Mouse (Mus musculus) CH12.LX (cell line): Measurements from ENCODE around the gene Pde1a. TPM values are rescaled to one million over a fixed set of nuclear protein-coding genes. Genes with fewer than 3 reads are reported as not detected.

Experiments used
- DNase-seq: peaks from one replicate; pipeline ENCODE4 v3.0.0-alpha.2; 2013; ENCODE audit errors: extremely low read depth
- H3K27ac ChIP-seq: 2 replicates; pipeline ENCODE4 v1.5.1; 2012; ENCODE audit warnings: low read depth, mild to moderate bottlenecking, control low read depth, moderate library complexity; ENCODE audit not compliant: insufficient read depth
- H3K27me3 ChIP-seq: replicated peaks from 2 replicates; pipeline ENCODE3; 2012; ENCODE audit warnings: inconsistent platforms
- H3K36me3 ChIP-seq, 2 experiments: replicated peaks in 1 of 2; 2 replicates each; pipeline versions ENCODE3 to v1.6.1; 2012; ENCODE audit warnings: inconsistent platforms in 1 of 2, low read length in 1 of 2, mild to moderate bottlenecking in 1 of 2, mixed read lengths in 1 of 2, moderate library complexity in 1 of 2; ENCODE audit not compliant: control insufficient read depth in 1 of 2, insufficient read depth in 1 of 2
- H3K4me1 ChIP-seq, 2 experiments: 2 replicates each; pipeline ENCODE4 v1.6.1; 2012; ENCODE audit warnings: inconsistent platforms in 1 of 2, moderate library complexity in 1 of 2; ENCODE audit not compliant: insufficient read depth in 2 of 2, control insufficient read depth in 1 of 2
- H3K4me2 ChIP-seq: 2 replicates; pipeline ENCODE4 v1.6.1; 2012; ENCODE audit warnings: low read depth, mild to moderate bottlenecking, control low read depth; ENCODE audit not compliant: poor library complexity, insufficient read depth, severe bottlenecking
- H3K4me3 ChIP-seq, 3 experiments: fragments of 150-350 bp in 1 of 3; sonication (generic) in 1 of 3; replicated peaks in 1 of 3; 2 replicates each; pipeline versions ENCODE3 to v1.5.1; 2011 to 2012; ENCODE audit warnings: low read depth in 2 of 3, low read length in 2 of 3, mild to moderate bottlenecking in 2 of 3, moderate library complexity in 2 of 3, control low read depth in 1 of 3, improper control_type of control experiment in 1 of 3, inconsistent platforms in 1 of 3, mixed read lengths in 1 of 3; ENCODE audit not compliant: poor library complexity in 1 of 3
- H3K79me2 ChIP-seq: replicated peaks from 2 replicates; pipeline ENCODE4 v1.6.1; 2012; ENCODE audit warnings: mild to moderate bottlenecking, moderate library complexity; ENCODE audit not compliant: control insufficient read depth, poor library complexity, insufficient read depth, severe bottlenecking; ENCODE audit errors: extremely low read depth
- H3K9ac ChIP-seq: 2 replicates; pipeline ENCODE4 v1.6.1; 2012; ENCODE audit warnings: low read depth, mild to moderate bottlenecking, control low read depth, moderate library complexity; ENCODE audit not compliant: insufficient read depth
- H3K9me3 ChIP-seq: replicated peaks from 2 replicates; pipeline ENCODE3; 2012; ENCODE audit warnings: low read length, inconsistent platforms, mixed read lengths
- BHLHE40 ChIP-seq: IDR thresholded peaks from 2 replicates; pipeline ENCODE4 v1.6.1; 2011; ENCODE audit warnings: mild to moderate bottlenecking, low read depth, low read length, improper control_type of control experiment
- CHD2 ChIP-seq: IDR thresholded peaks from 2 replicates; pipeline ENCODE4 v1.6.1; 2011; ENCODE audit warnings: low read length, improper control_type of control experiment
- ELF1 ChIP-seq: IDR thresholded peaks from 2 replicates; pipeline ENCODE4 v1.6.1; 2014; ENCODE audit warnings: low read depth, mild to moderate bottlenecking, inconsistent platforms, low read length, improper control_type of control experiment
- EP300 ChIP-seq: IDR thresholded peaks from 2 replicates; pipeline ENCODE4 v1.6.1; 2011; ENCODE audit warnings: low read length, improper control_type of control experiment
- ETS1 ChIP-seq: conservative IDR thresholded peaks from 2 replicates; pipeline ENCODE4 v1.6.1; 2012; ENCODE audit warnings: low read depth, mild to moderate bottlenecking, inconsistent platforms, low read length, improper control_type of control experiment, moderate library complexity
- HCFC1 ChIP-seq: IDR thresholded peaks from 2 replicates; pipeline ENCODE4 v1.6.1; 2012; ENCODE audit warnings: low read depth, mild to moderate bottlenecking, inconsistent platforms, low read length, improper control_type of control experiment
- JUN ChIP-seq: IDR thresholded peaks from 2 replicates; pipeline ENCODE4 v1.6.1; 2011; ENCODE audit warnings: low read depth, mild to moderate bottlenecking, low read length, improper control_type of control experiment, moderate library complexity; ENCODE audit not compliant: insufficient read depth
- JUND ChIP-seq: conservative IDR thresholded peaks from 2 replicates; pipeline ENCODE4 v1.6.1; 2011; ENCODE audit warnings: low read depth, low read length, improper control_type of control experiment
- MAFK ChIP-seq: IDR thresholded peaks from 2 replicates; pipeline ENCODE4 v1.6.1; 2011; ENCODE audit warnings: low read length, improper control_type of control experiment; ENCODE audit not compliant: insufficient replicate concordance
- MAZ ChIP-seq: IDR thresholded peaks from 2 replicates; pipeline ENCODE4 v1.6.1; 2012; ENCODE audit warnings: low read depth, mild to moderate bottlenecking, inconsistent platforms, low read length, improper control_type of control experiment, moderate library complexity
- NRF1 ChIP-seq: IDR thresholded peaks from 2 replicates; pipeline ENCODE4 v1.6.1; 2014; ENCODE audit warnings: low read depth, mild to moderate bottlenecking, inconsistent platforms, low read length, improper control_type of control experiment, moderate library complexity
- POLR2A ChIP-seq: IDR thresholded peaks from 2 replicates; pipeline ENCODE4 v1.6.1; 2011; ENCODE audit warnings: low read depth, mild to moderate bottlenecking, improper control_type of control experiment, low read length
- RAD21 ChIP-seq: IDR thresholded peaks from 2 replicates; pipeline ENCODE4 v1.6.1; 2011; ENCODE audit warnings: low read depth, mild to moderate bottlenecking, low read length, improper control_type of control experiment, moderate library complexity
- RCOR1 ChIP-seq: conservative IDR thresholded peaks from 2 replicates; pipeline ENCODE4 v1.6.1; 2012; ENCODE audit warnings: low read depth, mild to moderate bottlenecking, inconsistent platforms, low read length, improper control_type of control experiment
- SIN3A ChIP-seq: IDR thresholded peaks from 2 replicates; pipeline ENCODE4 v1.6.1; 2012; ENCODE audit warnings: low read length, improper control_type of control experiment, inconsistent platforms
- TCF12 ChIP-seq: IDR thresholded peaks from 2 replicates; pipeline ENCODE4 v1.6.1; 2014; ENCODE audit warnings: low read depth, mild to moderate bottlenecking, inconsistent platforms, low read length, improper control_type of control experiment
- USF1 ChIP-seq: IDR thresholded peaks from 2 replicates; pipeline ENCODE4 v1.6.1; 2014; ENCODE audit warnings: low read depth, mild to moderate bottlenecking, inconsistent platforms, low read length, improper control_type of control experiment
- ZC3H11A ChIP-seq: IDR thresholded peaks from 2 replicates; pipeline ENCODE4 v1.6.1; 2012; ENCODE audit warnings: low read depth, mild to moderate bottlenecking, inconsistent platforms, low read length, improper control_type of control experiment
- ZKSCAN1 ChIP-seq: IDR thresholded peaks from 2 replicates; pipeline ENCODE4 v1.6.1; 2012; ENCODE audit warnings: low read depth, inconsistent platforms, low read length, improper control_type of control experiment, borderline replicate concordance
- ZNF384 ChIP-seq: IDR thresholded peaks from 2 replicates; pipeline ENCODE4 v1.6.1; 2012; ENCODE audit warnings: low read depth, low read length, improper control_type of control experiment, inconsistent platforms
- dilution Hi-C: fragments of 300-500 bp; cut with MboI; formaldehyde crosslinking; loops from 2 replicates; pipeline ENCODE4 v1.14.3; 2020; ENCODE audit warnings: low sequenced_read_pairs; ENCODE audit not compliant: extremely low pct_unique_long_range_greater_than_20kb, extremely low pct_ligation_motif_present
- in situ Hi-C: fragments of 300-500 bp; cut with MboI; formaldehyde crosslinking; loops from 3 replicates; pipeline ENCODE4 v1.14.3; 2019; ENCODE audit warnings: low sequenced_read_pairs, low pct_ligation_motif_present, low pct_unique_long_range_greater_than_20kb, mixed read lengths
- polyA plus RNA-seq: library from polyadenylated mRNA; unstranded; fragments of >175 nt; gene quantifications from 2 replicates; pipeline ENCODE4 v1.2.1, GENCODE M21; 2012; ENCODE audit warnings: low read depth; ENCODE audit not compliant: insufficient read length
- total RNA-seq, 2 experiments: library from RNA; depleted of rRNA; stranded (reverse); fragments of 300-350 nt in 1 of 2; fragments of >200 nt in 1 of 2; gene quantifications; 2 replicates each; pipeline ENCODE4 v1.2.3; 2012 to 2014

The Pde1a gene
- total and polyA plus RNA-seq, 3 experiments = 0.05 to 0.08 TPM; not detected in 1

DNA sequence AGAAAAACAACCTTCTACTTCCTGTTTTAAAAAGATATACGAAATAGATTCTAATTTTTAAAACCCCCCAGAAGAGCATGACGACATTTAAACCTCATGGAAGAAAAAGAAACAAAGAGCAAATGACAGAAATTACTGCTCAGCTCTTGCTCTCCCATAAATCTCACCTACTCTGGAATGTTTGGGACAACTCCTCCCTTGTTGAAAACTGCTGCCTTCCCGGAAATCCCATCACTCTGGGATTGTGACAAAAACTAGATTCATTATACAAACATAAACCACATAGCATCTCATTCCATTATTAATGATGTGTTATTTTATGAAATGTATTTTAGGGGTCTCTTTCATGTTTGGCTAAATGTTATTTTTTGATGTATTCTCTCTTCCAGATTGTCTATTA is 48.9 kb upstream of the Pde1a start:
- no peak overlapping the region for H3K4me3 ChIP-seq
- H3K79me2 ChIP-seq = no peaks in the 10 kb centered on the region
- no peaks in the 10 kb centered on the region for H3K9me3 ChIP-seq
- TF ChIP-seq TCF12 (no peak), ZNF384 (no peak), HCFC1 (no peak), ETS1 (no peak), RAD21 (no peak), USF1 (no peak), JUN (no peak)
- H3K4me2 ChIP-seq = no peak overlapping the region
- dilution Hi-C loops (no loop called here), in situ Hi-C loops (no loop called here)
- H3K4me1 ChIP-seq = no peaks in the 10 kb centered on the region
- no peak overlapping the region for H3K9ac ChIP-seq
- no peaks in the 10 kb centered on the region for H3K27me3 ChIP-seq
- no peak for DNase-seq
- no peak overlapping the region for H3K27ac ChIP-seq
- no peaks in the 10 kb centered on the region for H3K36me3 ChIP-seq

DNA sequence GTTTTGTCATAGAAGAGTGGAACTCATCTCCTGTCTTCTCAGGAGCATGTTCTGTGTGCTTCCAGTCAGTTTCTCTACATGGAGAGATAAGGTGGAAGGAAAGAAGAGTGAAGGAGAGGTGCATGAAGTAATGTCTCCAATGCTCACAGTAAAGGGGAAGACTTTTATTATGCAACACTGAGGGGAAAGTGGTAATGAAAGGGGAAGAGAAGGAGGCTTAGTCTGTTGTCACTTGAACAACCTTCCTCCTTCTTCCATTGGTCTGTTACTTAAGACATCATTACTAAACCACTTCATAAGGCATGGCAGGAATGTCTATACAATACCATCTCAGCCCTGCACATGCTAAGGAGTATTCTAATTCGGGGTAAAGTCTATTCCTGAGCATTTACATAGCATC is 38.8 kb upstream of the Pde1a start:
- H3K4me3 ChIP-seq = no peak overlapping the region
- H3K4me2 ChIP-seq = peak overlapping the region; percentile 50; the same call in 1 of the 2 replicates
- H3K9me3 ChIP-seq = no peaks in the 10 kb centered on the region
- in situ Hi-C loops = no loop called here
- no peak overlapping the region for H3K27ac ChIP-seq
- no peak overlapping the region for H3K9ac ChIP-seq
- H3K79me2 ChIP-seq = no peaks in the 10 kb centered on the region
- TF ChIP-seq ZC3H11A (no peak), MAZ (no peak), JUND (no peak), MAFK (no peak), POLR2A (no peak), ZKSCAN1 (no peak), ELF1 (no peak), RCOR1 (no peak), HCFC1 (no peak), NRF1 (no peak), ETS1 (no peak), BHLHE40 (no peak), SIN3A (no peak), CHD2 (no peak), EP300 (no peak)
- TF ChIP-seq, all 38 proteins: peak for 0
- dilution Hi-C loops = no loop called here
- DNase-seq = no peak
- no peaks in the 10 kb centered on the region for H3K27me3 ChIP-seq
- H3K36me3 ChIP-seq = no peaks in the 10 kb centered on the region
- H3K4me1 ChIP-seq = no peaks in the 10 kb centered on the region
